In the genomic region with DNA sequence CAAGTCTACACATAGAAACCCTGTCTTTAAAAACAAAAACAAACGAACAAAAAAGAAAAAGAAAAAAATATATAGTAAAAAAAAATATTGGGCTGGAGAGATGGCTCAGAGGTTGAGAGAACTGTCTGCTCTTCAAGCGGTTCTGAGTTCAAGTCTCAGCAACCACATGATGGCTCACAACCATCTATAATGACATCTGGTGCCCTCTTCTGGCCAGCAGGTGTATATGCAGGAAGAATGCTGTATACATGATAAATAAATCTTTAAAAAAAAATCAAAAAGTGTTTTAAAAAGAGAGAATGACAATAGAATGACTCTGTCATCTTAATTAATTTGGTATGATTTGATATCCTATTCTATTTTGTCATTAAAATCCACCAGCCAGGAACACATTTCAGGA, we compare ENCODE assay signal across 10 mouse cellular contexts. TPM values are rescaled to one million over a fixed set of nuclear protein-coding genes. Genes with fewer than 3 reads are reported as not detected.
A peak's percentile ranks its signal among the peaks of the same experiment; 100 is the strongest.
DNase-seq lines count a peak whose midpoint lies in the region; ATAC-seq lines count a peak whose summit lies in the region.
"Had no signal": no experiment of that assay in that cellular context is flagged by ENCODE, and none has a peak within 500 bp of the region (broad histone marks: within the 10 kb centered on the region; RNA-seq: fewer than 3 reads in every experiment).

No protein-coding gene starts in this region.

- peaks cover 6% of the 10 kb centered on the region; the same call in 1 of the 2 replicates for H3K36me3 ChIP-seq in kidney, embryonic 14.5 days (ENCODE audit: control insufficient read depth, insufficient read depth, low read length)
- peaks cover 11% of the 10 kb centered on the region for H3K36me3 ChIP-seq in embryonic facial prominence, embryonic 10.5 days (replicated peaks)

- DNase-seq in cerebellum, postnatal 10 days, result peak; percentile 30 to 43
- DNase-seq in cerebellum, adult 9-11 months, result no peak
- DNase-seq in kidney, postnatal 36 days, result peak; percentile 24 to 53
- peak; percentile 66 for DNase-seq in A20 (ENCODE audit: low read depth, low spot score)
- no peak for DNase-seq in embryonic facial prominence, embryonic 10.5 days (ENCODE audit: low spot score)
- DNase-seq in frontal cortex, postnatal 10 days (ENCODE audit: low spot score in 2 of 2), result no peak
- DNase-seq: right cerebral cortex, postnatal 4 days had no signal

- no peak overlapping the region for H3K4me2 ChIP-seq in kidney, embryonic 14.5 days (replicated peaks; ENCODE audit: low read depth, low read length)

- H3K9me3 ChIP-seq in kidney, embryonic 14.5 days (ENCODE audit: control insufficient read depth, low read length), result no peaks in the 10 kb centered on the region
- H3K9me3 ChIP-seq in embryonic facial prominence, embryonic 10.5 days, result no peaks in the 10 kb centered on the region
- H3K9me3 ChIP-seq: midbrain, embryonic 13.5 days had no signal

- H3K27me3 ChIP-seq in kidney, embryonic 14.5 days (ENCODE audit: control insufficient read depth, insufficient read depth, low read length), result no peaks in the 10 kb centered on the region
- no peaks in the 10 kb centered on the region for H3K27me3 ChIP-seq in embryonic facial prominence, embryonic 10.5 days (replicated peaks; ENCODE audit: low read depth, poor library complexity, severe bottlenecking)
- H3K27me3 ChIP-seq: midbrain, embryonic 13.5 days had no signal

- H3K4me3 ChIP-seq in kidney, embryonic 14.5 days (ENCODE audit: low read length), result no peak overlapping the region
- H3K4me3 ChIP-seq in embryonic facial prominence, embryonic 10.5 days, result peak overlapping the region; percentile 77; the same call in 1 of the 2 replicates

- H3K27ac ChIP-seq in kidney, embryonic 14.5 days (ENCODE audit: low read depth, low read length), result no peak overlapping the region
- H3K27ac ChIP-seq in embryonic facial prominence, embryonic 10.5 days (replicated peaks), result peak overlapping the region; percentile 90; the same call in 1 of the 2 replicates

- H3K9ac ChIP-seq in kidney, embryonic 14.5 days (ENCODE audit: low read depth, low read length), result no peak overlapping the region

- 68% methylated on average over 2 of the region's 2 CpGs for WGBS in kidney, embryonic 14.5 days
- whole genome bisulfite sequencing in embryonic facial prominence, embryonic 10.5 days, result 75% methylated on average over 2 of the region's 2 CpGs

- no peak for ATAC-seq in kidney, embryonic 14.5 days (ENCODE audit: low FRiP score, low TSS enrichment)
- ATAC-seq in megakaryocyte-erythroid progenitor cell, adult 5-6 weeks (replicated peaks; ENCODE audit: low FRiP score, low TSS enrichment, poor library complexity, severe bottlenecking), result no peak

- peaks cover 13% of the 10 kb centered on the region for H3K4me1 ChIP-seq in kidney, embryonic 14.5 days (ENCODE audit: control insufficient read depth, insufficient read depth, low read length)
- H3K4me1 ChIP-seq in embryonic facial prominence, embryonic 10.5 days, result peaks cover 24% of the 10 kb centered on the region

RNA-seq across cellular contexts. Expression of gene Ift122, which starts 1.2 kb away (rescaled TPM):
- 19.0 and 33.3 TPM in 2 replicates for polyA plus RNA-seq in kidney, embryonic 14.5 days (2014; fragmentation: Nextera tagmentation; extraction: Ambion mirVana)
- polyA plus RNA-seq in embryonic facial prominence, embryonic 10.5 days (2016; fragmentation: Nextera tagmentation; extraction: Ambion mirVana), result 30.7 and 31.4 TPM in 2 replicates
- 0.49 and 1.8 TPM in 2 replicates for total RNA-seq in megakaryocyte-erythroid progenitor cell, adult 5-6 weeks (2014; fragmentation: Nextera tagmentation)
- total RNA-seq in megakaryocyte-erythroid progenitor cell, adult 5-6 weeks (2017), result 2.3 and 3.7 TPM in 2 replicates

RNA-seq across cellular contexts. Expression of gene Mbd4, which starts 1.3 kb away (rescaled TPM):
- polyA plus RNA-seq in kidney, embryonic 14.5 days (2014; fragmentation: Nextera tagmentation; extraction: Ambion mirVana), result 14.3 and 20.9 TPM in 2 replicates
- 33.2 and 34.2 TPM in 2 replicates for polyA plus RNA-seq in embryonic facial prominence, embryonic 10.5 days (2016; fragmentation: Nextera tagmentation; extraction: Ambion mirVana)
- total RNA-seq in megakaryocyte-erythroid progenitor cell, adult 5-6 weeks (2014; fragmentation: Nextera tagmentation), result 12.6 and 25.6 TPM in 2 replicates
- 18.9 and 19.9 TPM in 2 replicates for total RNA-seq in megakaryocyte-erythroid progenitor cell, adult 5-6 weeks (2017)

RNA-seq across cellular contexts. Expression of gene Efcab12, which starts 16.2 kb away (rescaled TPM):
- polyA plus RNA-seq in kidney, embryonic 14.5 days (2014; fragmentation: Nextera tagmentation; extraction: Ambion mirVana), result 1.3 and 2.1 TPM in 2 replicates
- 1.1 and 1.2 TPM in 2 replicates for polyA plus RNA-seq in embryonic facial prominence, embryonic 10.5 days (2016; fragmentation: Nextera tagmentation; extraction: Ambion mirVana)
- total RNA-seq in megakaryocyte-erythroid progenitor cell, adult 5-6 weeks (2014; fragmentation: Nextera tagmentation), result not detected in 2 replicates
- total RNA-seq in megakaryocyte-erythroid progenitor cell, adult 5-6 weeks (2017), result 0.05 TPM in 1 of 2 replicates, not detected in the other

RNA-seq across cellular contexts. Expression of gene Rpl32, which starts 45.9 kb away (rescaled TPM):
- polyA plus RNA-seq in kidney, embryonic 14.5 days (2014; fragmentation: Nextera tagmentation; extraction: Ambion mirVana), result 2,535 and 3,306 TPM in 2 replicates
- 1,826 and 1,867 TPM in 2 replicates for polyA plus RNA-seq in embryonic facial prominence, embryonic 10.5 days (2016; fragmentation: Nextera tagmentation; extraction: Ambion mirVana)
- 5,043 and 6,230 TPM in 2 replicates for total RNA-seq in megakaryocyte-erythroid progenitor cell, adult 5-6 weeks (2014; fragmentation: Nextera tagmentation)
- 5,746 and 6,785 TPM in 2 replicates for total RNA-seq in megakaryocyte-erythroid progenitor cell, adult 5-6 weeks (2017)

Comparison
In these comparisons a context has a peak if more than half of its experiments do, and no peak if none do; other contexts are left out.
1. DNase-seq: peak in cerebellum, postnatal 10 days (2 of 2), kidney, postnatal 36 days (2 of 2) and A20 (single experiment); none in cerebellum, adult 9-11 months (single experiment), embryonic facial prominence, embryonic 10.5 days (single experiment) and frontal cortex, postnatal 10 days (0 of 2).